ENCODE assay signal across 8 mouse cellular contexts in the genomic region with DNA sequence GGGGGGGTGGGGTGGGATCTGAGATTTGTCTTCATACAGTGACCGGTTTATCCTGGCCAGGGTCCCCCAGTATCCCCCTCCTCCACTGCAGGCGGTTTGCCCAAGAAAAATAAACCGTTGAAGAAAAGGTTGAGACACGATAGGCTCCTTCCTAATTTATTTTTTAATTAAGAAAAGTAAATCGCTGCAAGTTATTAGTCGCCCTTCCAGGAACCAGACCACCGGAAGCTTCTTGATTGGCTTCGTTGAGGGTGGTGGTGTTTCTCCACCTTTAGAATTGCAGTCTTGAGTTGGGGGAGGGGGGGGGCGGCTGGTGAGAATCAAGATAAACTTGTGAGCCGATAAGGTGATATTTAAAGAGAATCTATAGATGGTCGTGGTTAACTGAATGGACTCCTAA. TPM values are rescaled to one million over a fixed set of nuclear protein-coding genes. Genes with fewer than 3 reads are reported as not detected.
A peak's percentile ranks its signal among the peaks of the same experiment; 100 is the strongest.
DNase-seq lines count a peak whose midpoint lies in the region; ATAC-seq and TF ChIP-seq lines count a peak whose summit lies in the region.

No protein-coding gene starts in this region.

- H3K9me3 ChIP-seq in embryonic facial prominence, embryonic 13.5 days = no peaks in the 10 kb centered on the region
- H3K9me3 ChIP-seq in limb, embryonic 11.5 days (ENCODE audit: control insufficient read depth, low read length) = no peaks in the 10 kb centered on the region

- H3K4me1 ChIP-seq in embryonic facial prominence, embryonic 13.5 days = peaks cover 69% of the 10 kb centered on the region
- H3K4me1 ChIP-seq in limb, embryonic 11.5 days (ENCODE audit: control insufficient read depth, insufficient read depth, low read length) = peaks cover 20% of the 10 kb centered on the region
- H3K4me1 ChIP-seq in small intestine, adult 2 months (ENCODE audit: control insufficient read depth, insufficient read depth, insufficient read length, low read length) = peaks cover 17% of the 10 kb centered on the region

- intact Hi-C loops in left cerebral cortex, postnatal 4 days (cut with DNase I) = no loop called here

- H3K36me3 ChIP-seq in embryonic facial prominence, embryonic 13.5 days = peaks cover 17% of the 10 kb centered on the region
- peaks cover 7% of the 10 kb centered on the region for H3K36me3 ChIP-seq in limb, embryonic 11.5 days (ENCODE audit: control insufficient read depth, insufficient read depth, low read length)
- peaks cover 14% of the 10 kb centered on the region for H3K36me3 ChIP-seq in small intestine, adult 2 months (ENCODE audit: control insufficient read depth, insufficient read depth, low read length)

- WGBS in embryonic facial prominence, embryonic 13.5 days = 1% methylated on average over 11 of the region's 11 CpGs
- under 1% methylated on average over 11 of the region's 11 CpGs for WGBS in limb, embryonic 11.5 days
- 5% methylated on average over 11 of the region's 11 CpGs for WGBS in small intestine, adult 2 months

- TF ChIP-seq POLR2A in small intestine, adult 2 months (IDR thresholded peaks at IDR 0.05; ENCODE audit: low read depth, low read length) = no peak

- H3K4me3 ChIP-seq in layer of hippocampus, adult 2 months = peak overlapping the region; percentile 41
- peak overlapping the region; percentile 67 for H3K4me3 ChIP-seq in embryonic facial prominence, embryonic 13.5 days
- peak overlapping the region; percentile 70 for H3K4me3 ChIP-seq in limb, embryonic 11.5 days (ENCODE audit: low read depth, low read length)
- peak overlapping the region; percentile 58; the same call in 1 of the 2 replicates for H3K4me3 ChIP-seq in small intestine, adult 2 months (ENCODE audit: low read depth, low read length)

- ATAC-seq in embryonic facial prominence, embryonic 13.5 days (ENCODE audit: insufficient number of reproducible peaks, insufficient read depth, low FRiP score, low TSS enrichment, low read depth) = no peak
- ATAC-seq in limb, embryonic 11.5 days (ENCODE audit: insufficient number of reproducible peaks, low FRiP score, low TSS enrichment, low read depth) = no peak
- no peak for ATAC-seq in frontal cortex, adult (ENCODE audit: low TSS enrichment)

- no peak for TF ChIP-seq CTCF in layer of hippocampus, adult 2 months (conservative IDR thresholded peaks at IDR 0.05)
- no peak for TF ChIP-seq CTCF in small intestine, adult 2 months (IDR thresholded peaks at IDR 0.05; ENCODE audit: extremely low read depth, insufficient read length, insufficient replicate concordance, low read depth, low read length)

- H3K27ac ChIP-seq in layer of hippocampus, adult 2 months = no peak overlapping the region
- peak overlapping the region; percentile 92; the same call in 1 of the 2 replicates for H3K27ac ChIP-seq in embryonic facial prominence, embryonic 13.5 days
- peak overlapping the region; percentile 84 for H3K27ac ChIP-seq in limb, embryonic 11.5 days (replicated peaks; ENCODE audit: low read depth, low read length)
- H3K27ac ChIP-seq in small intestine, adult 2 months (ENCODE audit: insufficient read depth, low read depth, low read length) = no peak overlapping the region; the same call in 1 of the 2 replicates

- no peak overlapping the region for H3K9ac ChIP-seq in embryonic facial prominence, embryonic 13.5 days
- H3K9ac ChIP-seq in limb, embryonic 11.5 days (ENCODE audit: low read length) = peak overlapping the region; percentile 28; the same call in 1 of the 2 replicates

- DNase-seq in layer of hippocampus, adult 2 months (ENCODE audit: low spot score in 2 of 2) = no peak
- no peak for DNase-seq in layer of hippocampus, postnatal 10 days (ENCODE audit: low spot score in 2 of 2)
- DNase-seq in limb, embryonic 11.5 days (ENCODE audit: low spot score) = no peak
- no peak for DNase-seq in right cerebral cortex, postnatal 25 days
- no peak for DNase-seq in left cerebral cortex, postnatal 4 days

- peaks cover 18% of the 10 kb centered on the region for H3K27me3 ChIP-seq in embryonic facial prominence, embryonic 13.5 days
- no peaks in the 10 kb centered on the region for H3K27me3 ChIP-seq in limb, embryonic 11.5 days (ENCODE audit: control insufficient read depth, insufficient read depth, low read length)
- 0 out of 2 replicates have a peak, but pooled peaks cover 3% of the 10 kb centered on the region for H3K27me3 ChIP-seq in small intestine, adult 2 months (ENCODE audit: control insufficient read depth, insufficient read depth, low read length)

- H3K4me2 ChIP-seq in embryonic facial prominence, embryonic 13.5 days = peak overlapping the region; percentile 93
- H3K4me2 ChIP-seq in limb, embryonic 11.5 days (ENCODE audit: low read depth, severe bottlenecking) = peak overlapping the region; percentile 84

RNA-seq across cellular contexts. Expression of a gene that starts 0.9 kb away (rescaled TPM):
- 10 to 100 TPM; 43.7 to 48.3 TPM for total RNA-seq in layer of hippocampus, adult 2 months (2021)
- total RNA-seq in layer of hippocampus, postnatal 10 days (2021) = 10 to 100 TPM; 27.7 to 37.3 TPM
- 127 and 136 TPM in 2 replicates for polyA plus RNA-seq in embryonic facial prominence, embryonic 13.5 days (2015; fragmentation: Nextera tagmentation; extraction: Ambion mirVana)
- 166 and 200 TPM in 2 replicates for polyA plus RNA-seq in limb, embryonic 11.5 days (2014; fragmentation: Nextera tagmentation; extraction: Ambion mirVana)
- polyA plus RNA-seq in small intestine, adult 2 months (2012; rRNA removed) = 15.9 and 42.5 TPM in 2 replicates
- total RNA-seq in left cerebral cortex, postnatal 4 days (2021) = 10 to 100 TPM; 27.5 to 30.5 TPM

RNA-seq across cellular contexts. Expression of a gene that starts 25.7 kb away (rescaled TPM):
- 10 to 100 TPM; 26.2 to 33.8 TPM for total RNA-seq in layer of hippocampus, adult 2 months (2021)
- 10 to 100 TPM; 27.8 to 32.4 TPM for total RNA-seq in layer of hippocampus, postnatal 10 days (2021)
- 26.2 and 27.1 TPM in 2 replicates for polyA plus RNA-seq in embryonic facial prominence, embryonic 13.5 days (2015; fragmentation: Nextera tagmentation; extraction: Ambion mirVana)
- 22.6 and 23.3 TPM in 2 replicates for polyA plus RNA-seq in limb, embryonic 11.5 days (2014; fragmentation: Nextera tagmentation; extraction: Ambion mirVana)
- polyA plus RNA-seq in small intestine, adult 2 months (2012; rRNA removed) = 6.4 and 14.1 TPM in 2 replicates
- total RNA-seq in left cerebral cortex, postnatal 4 days (2021) = 10 to 100 TPM; 33.5 to 36.0 TPM

RNA-seq across cellular contexts. Expression of a gene that starts 44.3 kb away (rescaled TPM):
- not detected for total RNA-seq in layer of hippocampus, adult 2 months (2021)
- total RNA-seq in layer of hippocampus, postnatal 10 days (2021) = not detected
- 0.80 and 1.3 TPM in 2 replicates for polyA plus RNA-seq in embryonic facial prominence, embryonic 13.5 days (2015; fragmentation: Nextera tagmentation; extraction: Ambion mirVana)
- polyA plus RNA-seq in limb, embryonic 11.5 days (2014; fragmentation: Nextera tagmentation; extraction: Ambion mirVana) = 0.47 and 0.52 TPM in 2 replicates
- polyA plus RNA-seq in small intestine, adult 2 months (2012; rRNA removed) = 2.6 TPM in 1 of 2 replicates, not detected in the other
- total RNA-seq in left cerebral cortex, postnatal 4 days (2021) = under 1 TPM; 0.26 to 0.62 TPM

Comparison
In these comparisons a context has a peak if more than half of its experiments do, and no peak if none do; other contexts are left out.
1. H3K27ac ChIP-seq: peak in embryonic facial prominence, embryonic 13.5 days (single experiment) and limb, embryonic 11.5 days (single experiment); none in layer of hippocampus, adult 2 months (single experiment) and small intestine, adult 2 months (single experiment).
2. Peak in every context shown above with its lines, with median percentiles within 50 percentile points of each other: H3K4me3 ChIP-seq.